Mouse (Mus musculus): Measurements from ENCODE around the gene Asrgl1.

GRCm38 (mm10) chr19:9129996-9130395, 5.4 kb downstream of the Asrgl1 start:
- TF ChIP-seq POLR2A (IDR thresholded peaks at IDR 0.05; ENCODE audit: borderline replicate concordance, insufficient read depth, low read length) (no peak), CTCF (IDR thresholded peaks at IDR 0.05; ENCODE audit: borderline replicate concordance, insufficient read depth, low read depth, low read length) (no peak)
